Mouse (Mus musculus) lung, postnatal 0 days (tissue): Measurements from ENCODE around the gene Tspan9. TPM values are rescaled to one million over a fixed set of nuclear protein-coding genes. Genes with fewer than 3 reads are reported as not detected.

Source experiments
- ATAC-seq: fragments of 200-750 bp; cut with Nextera tagmentation; 2 replicates; pipeline ENCODE4 v1.8.0; 2017; ENCODE audit warnings: moderate library complexity
- DNase-seq: peaks from one replicate; pipeline ENCODE4 v3.0.0-alpha.2; 2016; ENCODE audit warnings: low spot score
- H3K27ac ChIP-seq: fragments of 300-500 bp; sonication (generic); 2 replicates; pipeline ENCODE4 v1.5.1; 2014; ENCODE audit warnings: antibody characterized with exemption, mild to moderate bottlenecking, low read length, mixed read lengths
- H3K27me3 ChIP-seq: fragments of 300-500 bp; sonication (generic); replicated peaks from 2 replicates; pipeline ENCODE4 v1.6.1; 2014; ENCODE audit warnings: low read length, mixed read lengths; ENCODE audit not compliant: insufficient read depth
- H3K36me3 ChIP-seq: fragments of 300-500 bp; sonication (generic); 2 replicates; pipeline ENCODE4 v1.6.1; 2014; ENCODE audit warnings: low read length, mixed read lengths; ENCODE audit not compliant: insufficient read depth
- H3K4me1 ChIP-seq: fragments of 300-500 bp; sonication (generic); 2 replicates; pipeline ENCODE4 v1.6.1; 2014; ENCODE audit warnings: antibody characterized with exemption, low read depth, low read length, mixed read lengths; ENCODE audit not compliant: insufficient read depth
- H3K4me2 ChIP-seq: fragments of 300-500 bp; sonication (generic); replicated peaks from 2 replicates; pipeline ENCODE4 v1.6.1; 2014; ENCODE audit warnings: low read depth, mild to moderate bottlenecking, low read length, moderate library complexity, mixed read lengths
- H3K4me3 ChIP-seq: fragments of 300-500 bp; sonication (generic); 2 replicates; pipeline ENCODE4 v1.5.1; 2014; ENCODE audit warnings: low read depth, low read length
- H3K9ac ChIP-seq: fragments of 300-500 bp; sonication (generic); replicated peaks from 2 replicates; pipeline ENCODE4 v1.6.1; 2014; ENCODE audit warnings: low read depth, mild to moderate bottlenecking
- H3K9me3 ChIP-seq: fragments of 300-500 bp; sonication (generic); 2 replicates; pipeline ENCODE4 v1.6.1; 2016; ENCODE audit warnings: low read length, mixed read lengths
- CTCF ChIP-seq: IDR thresholded peaks from 2 replicates; pipeline ENCODE4 v1.5.1; 2016; ENCODE audit warnings: antibody characterized with exemption, mild to moderate bottlenecking
- EP300 ChIP-seq: IDR thresholded peaks from 2 replicates; pipeline ENCODE4 v1.6.1; 2016; ENCODE audit warnings: antibody characterized with exemption, mild to moderate bottlenecking, control low read depth
- WGBS: fragments of 180-500 bp; shearing (Covaris S2); extraction: QIAGEN DNeasy Blood & Tissue Kit; methylation state at CpG from one replicate; pipeline ENCODE4 v1.1.7; 2014; 5-methylcytosine and 5-hydroxymethylcytosine counted together
- polyA plus RNA-seq: library from polyadenylated mRNA; unstranded; fragments of >200 nt; fragmentation: Nextera tagmentation; extraction: Ambion mirVana; gene quantifications from 2 replicates; pipeline ENCODE4 v1.2.1, GENCODE M21; 2015

The Tspan9 gene
- polyA plus RNA-seq, 1 experiment from 2014 or later: 136 TPM

DNA sequence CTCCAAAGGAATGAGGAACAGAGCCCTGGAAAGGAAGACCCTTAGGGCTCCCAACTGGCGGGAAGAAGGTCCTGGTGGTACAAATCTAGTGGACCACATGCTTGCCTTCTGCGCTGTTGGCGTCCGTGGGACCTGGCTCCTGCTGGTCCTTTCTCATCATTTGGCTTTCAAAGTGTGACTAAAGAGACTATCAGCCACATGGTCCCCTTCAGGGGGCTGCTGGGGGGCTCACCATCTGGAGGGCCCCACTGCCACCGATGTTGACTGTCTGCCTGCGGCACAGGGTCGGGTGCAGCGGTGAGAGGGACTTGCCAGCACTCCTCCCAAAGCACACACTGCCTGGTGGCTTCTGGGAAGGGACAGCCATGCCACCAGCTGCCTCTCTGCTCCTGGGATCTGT lies 150.4 kb downstream of the Tspan9 start:
- Histone ChIP-seq H3K4me2 (no peak overlapping the region), H3K4me1 (peaks cover 25% of the 10 kb centered on the region; the same call in 1 of the 2 replicates), H3K36me3 (no peaks in the 10 kb centered on the region), H3K27me3 (no peaks in the 10 kb centered on the region), H3K27ac (no peak overlapping the region), H3K4me3 (no peak overlapping the region), H3K9ac (no peak overlapping the region), H3K9me3 (no peaks in the 10 kb centered on the region)
- TF ChIP-seq EP300 (no peak), CTCF (no peak)
- DNase-seq (no peak), ATAC-seq (no peak)
- 91% methylated on average over 8 of the region's 8 CpGs for WGBS

DNA sequence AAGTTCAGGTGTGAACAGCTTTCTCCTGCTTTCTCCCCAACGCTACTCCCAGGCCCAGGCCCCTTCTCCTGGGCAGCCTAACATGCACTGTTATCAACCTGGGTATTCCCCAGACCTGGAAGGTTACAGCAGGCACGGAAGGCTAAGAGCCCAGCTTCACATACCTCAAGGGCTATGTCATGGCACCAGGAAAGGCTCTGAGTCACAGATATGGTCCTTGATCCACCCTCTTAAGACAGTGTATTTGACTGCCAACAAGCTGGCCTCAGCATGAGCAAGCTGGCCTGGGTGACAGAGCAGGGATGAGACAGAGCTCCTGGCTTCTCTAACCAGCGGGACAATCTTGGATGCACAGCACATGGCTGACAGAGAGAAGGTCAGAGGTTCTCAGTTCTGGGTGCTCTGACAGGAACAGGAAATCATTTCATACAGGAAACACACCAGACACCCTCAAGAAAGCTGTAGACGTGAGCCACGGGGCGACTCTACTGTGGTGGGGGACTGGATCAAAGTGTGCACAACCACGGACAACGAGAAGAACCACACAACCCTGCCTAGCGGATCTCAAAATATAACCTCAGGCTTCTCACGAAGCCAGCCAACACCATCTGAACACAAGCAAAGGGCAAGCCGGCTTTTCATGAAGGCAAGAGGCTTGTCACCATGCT lies 151.8 kb downstream of the Tspan9 start:
- DNase-seq: peak; percentile 94
- Histone ChIP-seq H3K4me2 (no peak overlapping the region), H3K9ac (no peak overlapping the region), H3K4me3 (no peak overlapping the region), H3K27me3 (no peaks in the 10 kb centered on the region), H3K27ac (0 out of 2 replicates have a peak overlapping the region, but pooled peaks have one; percentile 47), H3K36me3 (no peaks in the 10 kb centered on the region), H3K4me1 (peaks cover 25% of the 10 kb centered on the region; the same call in 1 of the 2 replicates), H3K9me3 (no peaks in the 10 kb centered on the region)
- TF ChIP-seq CTCF (no peak), EP300 (peak; percentile 83)
- ATAC-seq: peak; percentile 90
- WGBS: 41% methylated on average over 11 of the region's 11 CpGs

DNA sequence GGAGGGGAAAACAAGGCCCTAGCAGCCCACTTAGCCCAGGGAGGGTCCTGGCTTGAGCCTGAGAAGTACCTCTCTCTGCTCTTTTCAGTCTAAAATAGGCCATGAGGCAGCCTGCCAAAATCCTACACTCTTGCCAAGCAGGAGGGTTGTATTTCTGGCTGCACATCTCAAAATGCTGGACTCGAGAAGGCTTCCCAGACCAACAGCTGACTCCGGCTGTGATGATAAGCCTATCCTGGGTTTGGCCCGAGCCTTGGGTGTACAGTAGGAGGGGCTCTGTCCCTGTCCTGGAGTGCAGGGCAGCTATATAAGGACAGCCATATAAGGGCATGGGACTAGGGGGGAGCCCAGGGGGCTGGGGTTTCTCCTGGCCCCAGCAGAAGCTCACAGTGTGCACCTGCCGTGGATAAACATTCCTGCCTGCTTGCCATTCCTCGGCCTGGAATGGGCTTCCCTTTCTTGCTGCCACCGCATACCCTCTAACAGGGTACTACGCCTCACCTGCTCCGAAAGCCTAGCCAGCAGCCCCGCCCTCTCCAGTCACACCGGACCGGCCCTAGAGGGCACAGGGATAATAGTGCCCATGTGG lies 153.7 kb downstream of the Tspan9 start:
- TF ChIP-seq EP300 (peak; percentile 38), CTCF (no peak; the same call in 1 of the 2 replicates)
- Histone ChIP-seq H3K9me3 (no peaks in the 10 kb centered on the region), H3K36me3 (no peaks in the 10 kb centered on the region), H3K4me2 (0 out of 2 replicates have a peak overlapping the region, but pooled peaks have one; percentile 5), H3K27ac (peak overlapping the region; percentile 73), H3K4me3 (no peak overlapping the region), H3K4me1 (peaks cover 25% of the 10 kb centered on the region; the same call in 1 of the 2 replicates), H3K27me3 (no peaks in the 10 kb centered on the region), H3K9ac (no peak overlapping the region)
- DNase-seq: peak; percentile 90
- WGBS: 38% methylated on average over 11 of the region's 11 CpGs
- ATAC-seq: peak; percentile 81

GRCm38 (mm10) chr6:127988944-127989494 lies 154.4 kb downstream of the Tspan9 start:
- ATAC-seq (peak; percentile 7; the same call in 1 of the 2 replicates), DNase-seq (no peak)
- no peak overlapping the region for H3K4me2 ChIP-seq
- H3K9ac ChIP-seq: no peak overlapping the region
- H3K36me3 ChIP-seq: no peaks in the 10 kb centered on the region
- no peaks in the 10 kb centered on the region for H3K9me3 ChIP-seq
- 82% methylated on average over 12 of the region's 12 CpGs for WGBS
- peaks cover 25% of the 10 kb centered on the region; the same call in 1 of the 2 replicates for H3K4me1 ChIP-seq
- no peak for TF ChIP-seq CTCF
- no peak for TF ChIP-seq EP300
- peak overlapping the region; percentile 73 for H3K27ac ChIP-seq
- no peak overlapping the region for H3K4me3 ChIP-seq
- H3K27me3 ChIP-seq: no peaks in the 10 kb centered on the region

DNA sequence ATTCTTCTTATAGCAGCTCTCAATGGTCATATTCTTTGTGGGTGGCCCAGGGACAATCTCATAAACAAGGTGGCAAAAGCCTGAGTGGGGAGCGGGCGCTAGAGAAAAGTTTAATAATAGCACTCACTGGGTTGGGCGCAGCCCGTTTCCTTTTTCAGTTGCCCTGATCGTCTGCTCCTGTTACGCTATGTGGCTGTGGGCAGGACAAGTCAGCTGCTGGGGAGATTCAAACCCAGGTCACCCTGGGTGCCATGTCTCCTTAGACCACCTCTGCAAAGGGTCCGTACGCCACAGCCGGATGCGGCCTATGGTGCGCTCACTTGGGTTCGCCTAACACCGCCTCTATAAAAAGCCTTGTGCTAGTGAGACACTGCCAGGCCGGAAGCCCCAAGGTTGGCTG lies 156.0 kb downstream of the Tspan9 start:
- H3K27ac ChIP-seq: no peak overlapping the region
- TF ChIP-seq EP300 (no peak), CTCF (no peak)
- H3K4me1 ChIP-seq: peaks cover 25% of the 10 kb centered on the region; the same call in 1 of the 2 replicates
- H3K9me3 ChIP-seq: no peaks in the 10 kb centered on the region
- H3K9ac ChIP-seq: no peak overlapping the region
- DNase-seq (no peak), ATAC-seq (no peak)
- WGBS: 86% methylated on average over 14 of the region's 14 CpGs
- no peak overlapping the region for H3K4me2 ChIP-seq
- H3K4me3 ChIP-seq: no peak overlapping the region
- H3K27me3 ChIP-seq: no peaks in the 10 kb centered on the region
- H3K36me3 ChIP-seq: no peaks in the 10 kb centered on the region

DNA sequence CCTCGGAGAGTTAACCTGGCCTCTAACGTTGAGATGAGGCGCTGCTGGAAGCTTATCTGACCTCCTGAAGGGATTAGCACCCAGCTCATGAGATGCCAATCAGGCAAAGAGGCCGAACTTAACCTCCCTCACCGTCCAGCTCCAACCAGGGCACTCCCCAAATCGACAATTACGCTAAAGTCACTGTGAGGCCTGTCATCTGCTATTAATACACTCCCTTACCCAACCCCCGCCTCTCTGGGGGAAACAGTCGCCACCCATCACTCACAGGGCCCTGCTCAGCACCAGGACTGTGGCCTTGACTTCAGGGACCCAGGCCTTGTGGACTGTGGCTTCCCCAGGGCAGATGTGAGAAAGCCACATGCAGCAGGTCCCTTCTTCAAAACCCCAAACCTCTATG lies 157.0 kb downstream of the Tspan9 start:
- ATAC-seq (no peak), DNase-seq (no peak)
- no peak for TF ChIP-seq EP300
- TF ChIP-seq CTCF: no peak
- Histone ChIP-seq H3K27me3 (no peaks in the 10 kb centered on the region), H3K9ac (no peak overlapping the region), H3K36me3 (no peaks in the 10 kb centered on the region), H3K4me3 (no peak overlapping the region), H3K4me2 (no peak overlapping the region), H3K27ac (no peak overlapping the region), H3K4me1 (peaks cover 19% of the 10 kb centered on the region; the same call in 1 of the 2 replicates), H3K9me3 (no peaks in the 10 kb centered on the region)
- 55% methylated on average over 9 of the region's 9 CpGs for WGBS
